Mouse (Mus musculus): Measurements from ENCODE around the gene Egfem1.

The Egfem1 gene

DNA sequence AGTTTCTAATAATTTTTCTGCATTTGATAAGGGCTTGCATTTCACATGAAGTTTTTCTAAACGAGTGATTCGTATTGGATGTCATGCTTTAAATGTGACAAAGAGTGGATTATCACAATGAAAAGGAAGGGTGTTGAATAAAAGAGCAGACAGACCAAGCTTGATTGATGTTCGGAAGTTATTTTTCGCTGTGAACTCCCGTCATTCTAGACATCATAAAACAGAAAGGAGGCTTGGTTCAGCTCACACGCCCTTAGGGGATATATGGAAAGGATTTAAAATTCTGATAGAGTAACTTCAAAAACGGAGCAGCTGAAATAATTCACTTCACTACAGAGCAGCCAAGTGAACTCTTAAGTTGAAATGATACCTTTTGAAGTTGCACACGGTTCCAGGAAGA lies 285.1 kb downstream of the Egfem1 start:
- no peak for DNase-seq

DNA sequence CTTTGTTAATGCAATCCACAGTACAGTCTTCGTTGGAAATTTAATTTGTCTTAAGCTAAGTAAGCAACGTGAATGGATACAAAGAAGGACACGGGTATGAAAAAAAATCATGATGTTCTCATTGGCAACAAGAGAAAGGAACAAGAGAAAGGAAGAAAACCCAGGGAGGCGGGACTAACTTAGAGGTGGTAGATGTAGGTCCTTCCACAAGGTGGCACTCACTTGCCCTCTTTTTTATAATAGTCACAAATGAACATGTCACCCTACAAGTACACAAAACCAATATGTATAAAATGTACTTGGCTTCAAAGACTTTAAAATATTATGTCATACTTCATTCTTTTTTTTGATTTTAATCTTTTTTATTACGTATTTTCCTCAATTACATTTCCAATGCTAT lies 288.7 kb downstream of the Egfem1 start:
- DNase-seq, result no peak

DNA sequence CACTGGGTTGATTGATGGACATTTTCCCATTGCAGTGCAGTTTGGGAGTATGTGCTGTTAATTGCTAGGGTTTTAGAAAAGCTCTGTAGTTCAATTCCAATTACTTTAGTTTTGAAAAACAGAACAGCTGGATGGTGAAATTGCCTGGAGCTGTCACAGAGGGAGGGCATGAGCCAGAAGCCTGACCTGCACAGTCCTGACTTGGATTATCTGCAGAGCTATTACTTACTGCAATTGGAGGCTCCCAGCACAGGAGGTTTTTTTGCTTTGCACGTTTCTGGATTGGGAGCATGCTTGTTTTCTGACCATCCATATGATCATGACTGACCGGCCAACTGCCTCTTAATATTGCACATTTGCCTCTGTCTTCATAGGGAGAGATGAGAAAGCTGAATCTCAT lies 299.4 kb downstream of the Egfem1 start:
- no peak for DNase-seq

DNA sequence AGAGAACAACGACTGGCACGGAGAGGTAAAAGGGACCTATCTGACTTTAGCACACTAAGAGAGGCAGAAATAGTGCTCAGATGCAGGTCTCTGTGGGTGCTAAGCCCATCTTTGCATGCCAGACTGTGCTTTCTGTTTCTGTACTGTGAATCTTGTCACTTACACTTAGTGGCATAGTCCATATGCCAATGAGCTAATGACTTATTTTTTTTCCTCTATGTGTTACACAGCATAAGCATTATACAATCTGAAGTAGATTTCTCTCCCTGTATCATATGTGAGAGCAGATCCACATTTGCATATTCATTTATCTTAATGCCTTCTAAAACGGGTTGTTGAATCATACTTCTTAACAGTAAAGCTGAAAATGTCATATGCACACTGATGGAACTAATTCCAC lies 317.2 kb downstream of the Egfem1 start:
- DNase-seq, result no peak

DNA sequence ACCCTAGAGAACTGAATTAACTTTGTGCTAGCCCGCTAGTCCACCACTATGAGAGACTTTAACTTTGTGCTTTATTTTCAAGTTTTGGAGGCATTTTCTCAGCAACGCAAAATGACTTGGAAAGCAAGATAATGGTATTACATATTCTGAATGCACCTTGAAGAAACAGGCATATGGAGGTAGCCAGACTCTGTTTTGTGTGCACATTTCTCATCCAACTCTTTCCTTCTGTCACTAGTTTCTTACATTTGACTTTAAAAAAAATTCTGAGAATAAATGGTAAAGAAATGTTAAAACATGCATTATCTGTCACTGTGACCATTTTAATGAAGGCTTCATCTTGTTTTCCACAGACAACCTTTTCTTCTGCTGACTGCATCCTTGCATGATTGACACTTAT lies 339.8 kb downstream of the Egfem1 start:
- DNase-seq, result no peak

DNA sequence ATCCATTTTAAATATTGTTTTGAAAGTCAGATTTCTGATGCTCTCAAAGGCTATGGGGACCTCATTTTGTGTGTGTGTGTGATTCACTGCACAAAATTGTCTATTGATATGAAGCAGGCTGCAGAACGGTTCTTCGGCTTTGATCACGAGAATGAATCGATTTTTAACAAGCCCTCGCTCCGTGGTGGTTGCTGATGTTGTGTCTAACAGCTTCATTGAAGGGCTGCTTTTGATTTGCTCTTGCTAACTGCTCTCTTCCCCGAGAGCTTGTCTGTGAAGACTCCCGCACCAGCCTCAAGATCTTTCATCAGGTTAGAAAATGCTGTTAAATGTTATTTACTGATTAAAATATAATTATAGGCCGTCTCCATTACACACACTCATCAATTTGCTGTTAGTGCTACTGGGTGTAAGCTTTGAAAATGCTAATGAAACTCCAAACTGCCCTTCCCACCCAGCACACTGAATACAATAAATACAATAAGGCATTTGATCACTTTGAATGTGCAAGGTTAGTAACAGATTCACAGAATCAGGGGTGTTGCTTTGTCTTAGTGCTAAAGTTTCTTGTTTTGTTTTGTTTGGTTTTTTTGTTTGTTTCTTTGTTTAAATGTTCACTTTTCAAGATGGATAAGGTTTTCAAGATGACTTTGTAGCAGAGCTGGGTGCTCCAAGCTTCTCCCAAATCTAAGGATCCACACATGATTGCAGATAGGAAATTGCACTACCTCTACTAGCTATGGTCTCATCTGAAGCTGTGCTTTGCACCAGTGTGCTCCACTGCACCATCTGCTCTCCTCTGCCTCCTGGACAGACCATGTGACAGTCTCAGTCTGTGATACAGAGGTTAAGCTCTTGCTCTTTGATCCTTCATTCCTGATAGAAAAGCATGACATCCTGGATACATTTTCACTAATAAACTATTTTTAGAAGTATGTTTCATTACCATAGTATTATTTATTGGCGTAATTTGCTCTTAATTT lies 350.6 kb downstream of the Egfem1 start:
- no peak for DNase-seq

DNA sequence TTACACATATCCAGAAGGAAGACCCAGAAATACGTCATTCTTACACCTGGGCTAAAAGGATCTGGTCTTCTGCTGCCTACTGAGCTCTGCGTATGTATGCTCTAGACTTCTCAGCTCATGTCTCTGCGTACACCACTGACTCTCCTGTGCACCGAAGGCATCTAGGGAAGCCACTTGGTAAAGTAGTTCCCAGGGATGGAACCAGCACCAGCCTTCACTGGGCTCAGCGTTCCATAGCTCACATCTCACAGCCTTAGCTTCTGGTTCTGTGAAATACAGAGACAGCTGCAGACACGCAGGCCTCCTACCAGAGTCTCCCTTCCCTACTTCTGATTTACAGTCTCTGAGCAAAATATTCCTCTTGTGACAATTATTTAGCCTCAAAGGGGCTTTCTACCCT lies 361.2 kb downstream of the Egfem1 start:
- no peak for DNase-seq

DNA sequence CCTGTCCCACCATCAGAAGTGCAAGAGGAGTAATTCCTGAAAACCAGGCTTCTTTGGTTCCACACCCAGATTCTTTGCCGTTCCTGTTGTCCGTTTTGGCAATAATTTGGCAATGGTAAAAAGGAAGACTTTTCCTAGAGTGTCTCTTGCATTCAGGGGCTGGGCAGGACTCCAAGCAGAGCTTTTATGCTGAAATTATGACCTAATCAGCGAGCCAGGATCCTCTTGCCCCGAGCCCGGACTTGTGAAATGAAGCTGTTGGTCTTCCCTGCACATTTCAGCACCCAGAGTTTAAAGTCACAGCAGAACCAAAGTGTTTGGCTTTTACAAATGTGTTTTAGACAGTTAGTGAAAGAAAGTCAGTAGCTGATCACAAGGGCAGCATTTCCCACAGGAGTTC lies 362.8 kb downstream of the Egfem1 start:
- DNase-seq, result no peak

DNA sequence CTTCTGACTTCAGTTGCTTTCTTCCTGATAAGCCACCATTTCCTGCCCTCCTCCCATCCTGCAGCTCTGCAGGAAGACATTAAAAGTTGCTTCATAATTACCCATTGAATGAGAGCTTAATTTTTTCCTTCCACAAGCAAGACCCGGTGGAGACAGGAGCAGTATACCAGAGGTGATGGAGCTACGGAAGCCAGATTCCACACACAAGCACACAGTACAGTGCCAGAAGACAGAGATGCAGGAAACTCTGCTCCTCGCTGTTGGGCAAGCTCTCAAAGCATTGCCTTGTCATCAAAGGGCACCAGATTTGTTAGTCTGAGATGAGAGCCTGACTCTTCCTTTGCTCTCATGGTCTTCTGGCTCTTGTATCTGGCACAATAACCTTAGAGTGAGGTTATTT lies 364.3 kb downstream of the Egfem1 start:
- no peak for DNase-seq

DNA sequence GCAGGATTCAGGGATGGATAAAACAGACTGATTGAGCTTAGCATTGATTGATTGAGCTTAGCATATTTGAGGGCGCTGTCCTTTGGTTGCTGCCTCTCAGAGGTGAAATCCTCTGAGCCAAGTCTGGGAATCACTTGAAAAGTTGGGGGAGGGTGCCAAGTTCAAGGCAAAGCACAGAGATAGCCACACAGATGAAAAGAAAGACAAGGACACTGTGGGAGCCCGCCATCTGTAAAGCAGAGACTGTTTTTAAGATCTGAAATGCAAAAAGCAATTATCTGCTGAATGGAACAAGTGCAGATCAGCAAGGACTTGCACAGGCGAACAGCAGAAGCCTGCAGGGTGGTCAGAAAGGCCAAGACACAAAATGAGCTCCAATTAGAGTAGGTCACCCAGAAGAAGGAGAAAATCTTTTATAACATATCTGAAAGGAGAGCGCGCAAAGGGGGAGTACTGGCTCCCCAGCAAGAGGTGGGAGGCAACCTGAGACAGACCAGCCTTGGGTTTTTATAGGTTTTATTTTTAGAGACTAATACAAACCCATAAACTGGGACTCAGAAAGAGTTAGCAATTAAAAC lies 367.1 kb downstream of the Egfem1 start:
- DNase-seq, result no peak

DNA sequence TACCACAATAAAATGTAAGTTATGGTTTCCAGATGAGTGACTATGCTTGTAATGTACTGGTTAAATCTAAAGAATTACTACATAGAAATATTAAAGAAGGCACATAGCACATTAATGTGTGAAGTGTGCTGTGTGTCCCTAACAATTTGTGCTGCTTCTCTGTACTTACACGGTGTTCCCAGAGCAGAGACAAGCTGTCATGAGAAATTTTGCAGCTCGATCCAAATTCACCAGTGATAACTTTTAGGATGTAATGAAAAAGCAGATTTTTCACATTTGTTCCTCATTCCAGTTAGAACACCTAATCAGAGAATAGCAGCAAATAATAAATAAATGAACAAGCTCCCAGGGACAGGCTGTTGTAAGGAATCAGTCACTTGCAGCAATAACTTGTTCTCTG lies 416.4 kb downstream of the Egfem1 start:
- no peak for DNase-seq

DNA sequence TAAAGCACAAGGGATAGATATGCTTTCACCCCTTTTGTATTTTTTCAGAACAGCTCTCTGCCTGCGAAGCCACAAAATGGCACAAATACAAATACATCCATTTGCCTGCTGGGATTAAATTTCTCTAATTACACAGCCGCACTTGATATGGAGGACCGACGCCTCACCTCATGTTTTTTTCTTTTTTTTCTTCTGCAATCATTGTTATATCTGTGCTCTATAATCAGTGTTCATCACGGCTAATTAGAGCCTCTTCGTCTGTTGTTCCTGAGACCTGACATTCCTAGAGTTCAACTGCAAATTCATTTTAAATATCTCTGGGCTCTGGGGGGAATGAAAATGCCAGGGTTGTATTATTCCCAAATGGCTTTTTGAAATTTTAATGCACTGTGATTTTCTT lies 417.4 kb downstream of the Egfem1 start:
- no peak for DNase-seq

DNA sequence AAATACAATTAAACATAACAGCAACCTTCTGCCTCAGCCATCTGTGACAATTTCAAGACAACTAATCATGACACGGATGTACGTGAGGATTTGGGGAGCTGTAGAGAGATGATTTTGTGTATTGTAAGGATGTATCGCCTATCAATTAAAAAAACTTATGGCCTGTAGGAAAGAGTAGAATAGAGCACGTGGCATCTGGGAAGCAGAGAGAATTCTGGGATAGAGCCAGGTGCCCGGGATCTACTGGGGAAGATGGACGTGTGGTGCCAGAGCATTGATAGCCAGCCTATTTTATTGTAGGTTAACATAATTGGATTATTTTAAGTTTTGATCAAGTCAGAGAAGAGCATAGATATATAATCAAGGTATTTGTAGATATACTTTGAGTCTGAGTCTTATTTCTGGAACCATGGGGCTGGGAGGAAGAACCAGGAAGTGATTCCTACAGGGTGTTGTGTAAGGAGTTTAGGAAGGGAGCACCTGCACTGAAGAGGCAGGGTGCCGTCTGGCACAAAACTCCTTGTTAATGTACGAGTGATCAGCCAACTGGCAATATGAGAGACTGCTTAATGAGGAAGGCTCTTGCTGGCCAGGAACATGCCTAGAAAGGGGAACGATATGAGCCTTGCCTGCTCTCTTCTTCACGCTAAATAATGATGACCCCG lies 443.6 kb downstream of the Egfem1 start:
- DNase-seq, result no peak

DNA sequence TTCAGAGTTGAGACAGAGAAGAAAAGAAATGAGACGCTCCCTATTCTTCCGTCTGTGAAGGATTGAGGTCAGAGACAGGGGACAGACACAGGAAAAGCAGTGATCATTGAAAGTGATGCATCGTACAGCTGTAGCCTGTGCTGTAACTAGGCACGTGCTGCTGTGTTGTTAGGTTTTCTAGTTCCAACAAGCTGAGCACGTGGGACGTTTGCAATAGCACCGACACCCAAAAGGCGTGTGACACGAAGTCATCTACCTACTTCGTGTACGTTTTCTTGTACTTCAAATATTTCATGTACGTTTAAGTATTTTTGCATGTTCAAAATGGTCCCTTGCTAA lies 444.1 kb downstream of the Egfem1 start:
- no peak for DNase-seq

DNA sequence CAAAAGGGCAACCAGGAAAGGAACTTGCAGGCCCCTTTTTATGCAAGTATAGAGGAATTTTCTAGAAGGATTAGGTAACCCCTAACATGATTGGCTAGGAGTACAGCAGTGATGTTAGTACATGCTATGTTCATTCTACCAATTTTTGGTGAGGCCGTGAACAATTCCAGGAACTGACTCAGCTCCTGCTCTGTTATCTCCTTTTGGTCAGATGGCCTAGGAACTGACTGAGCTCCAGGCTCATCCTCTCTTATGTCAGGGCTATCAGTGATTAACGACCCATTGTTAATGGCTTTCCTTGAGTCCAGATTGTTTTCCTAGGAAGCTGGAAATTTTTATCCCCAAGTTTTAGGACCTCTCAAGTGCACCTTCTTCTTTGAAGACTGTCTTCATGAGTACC lies 457.4 kb downstream of the Egfem1 start:
- DNase-seq, result no peak

DNA sequence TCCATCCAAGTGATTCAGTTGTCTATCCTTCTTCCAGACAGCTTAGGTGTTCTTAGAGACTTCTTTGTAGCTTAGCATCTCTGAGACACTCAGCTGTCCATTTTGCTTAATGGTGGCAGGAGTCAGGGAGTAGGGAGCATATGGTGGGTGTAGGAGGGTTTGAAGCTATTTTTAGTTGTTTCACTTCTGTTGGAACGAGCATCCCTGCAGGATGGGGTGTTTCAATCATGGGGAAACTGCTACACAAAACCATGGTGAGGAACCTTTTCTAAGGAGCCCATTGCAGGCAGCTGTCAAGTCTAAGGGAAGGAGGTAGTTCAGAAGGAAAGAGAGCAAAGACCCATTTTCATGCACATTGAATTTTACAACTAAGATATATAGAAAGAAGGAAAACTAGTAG lies 458.1 kb downstream of the Egfem1 start:
- no peak for DNase-seq

DNA sequence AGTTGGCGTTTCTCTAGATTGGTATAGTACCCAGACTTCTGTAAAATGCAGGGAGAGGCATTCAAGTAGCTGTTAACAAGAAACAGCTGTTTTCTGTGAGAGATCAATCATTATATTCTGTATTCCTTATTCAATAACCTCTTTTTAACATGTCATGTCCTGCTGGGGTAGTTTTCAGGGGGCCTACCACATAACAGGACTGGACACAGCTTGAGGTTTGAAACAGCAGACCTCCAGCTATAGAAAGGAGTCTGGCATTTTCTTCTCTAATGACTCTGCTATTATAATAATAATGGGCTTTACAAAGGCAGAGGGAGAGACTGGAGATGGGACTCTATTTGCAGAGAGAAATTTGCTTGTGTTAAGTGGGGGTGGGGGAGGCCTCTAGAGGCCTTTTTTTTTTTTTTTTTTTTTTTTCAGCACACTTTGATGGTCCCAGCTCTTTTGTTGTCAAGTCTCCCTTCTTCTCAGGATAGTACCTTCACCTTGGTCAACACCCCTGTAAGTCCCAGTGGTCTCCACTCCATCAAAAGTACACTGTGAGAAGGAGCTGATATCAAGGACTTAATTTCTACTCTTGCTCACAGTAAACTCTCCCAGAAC lies 459.8 kb downstream of the Egfem1 start:
- DNase-seq, result no peak

DNA sequence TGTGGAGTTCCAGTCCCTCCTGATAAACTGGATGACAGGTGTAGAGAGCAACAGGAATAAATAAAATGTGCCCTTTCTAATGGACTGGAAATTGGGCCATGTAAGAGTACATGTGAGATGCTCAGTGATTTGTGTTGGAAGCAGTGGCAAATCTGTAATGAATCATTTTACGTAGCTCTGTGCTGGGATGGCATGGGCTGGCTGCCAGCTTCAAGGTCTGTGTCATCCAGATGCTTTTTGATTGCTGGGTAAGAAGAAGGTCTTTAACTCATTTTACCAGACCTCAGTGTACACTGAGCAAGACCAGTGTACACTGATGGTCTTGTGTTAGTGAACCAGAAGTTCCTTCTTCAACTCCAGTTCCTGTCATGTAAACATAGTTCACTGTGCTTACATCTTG lies 462.2 kb downstream of the Egfem1 start:
- no peak for DNase-seq

DNA sequence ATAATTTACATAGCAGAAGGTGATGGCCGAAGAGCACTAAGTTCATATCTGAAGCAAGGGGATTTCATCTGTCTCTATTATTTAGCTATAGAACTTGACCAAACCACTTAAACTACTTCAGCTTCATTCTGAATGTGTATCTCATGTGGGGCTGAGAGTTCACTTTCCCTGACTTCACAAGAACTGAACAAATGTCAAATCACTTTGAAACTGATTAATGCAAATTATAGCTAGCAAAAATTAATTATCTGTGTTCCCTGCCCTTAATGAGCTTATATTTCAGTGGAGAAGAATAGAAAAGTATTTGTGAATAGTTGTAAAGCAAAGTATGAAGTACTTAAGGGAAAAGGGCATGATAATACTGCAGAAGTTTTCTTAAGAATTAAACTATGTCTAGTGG lies 481.3 kb downstream of the Egfem1 start:
- no peak for DNase-seq

DNA sequence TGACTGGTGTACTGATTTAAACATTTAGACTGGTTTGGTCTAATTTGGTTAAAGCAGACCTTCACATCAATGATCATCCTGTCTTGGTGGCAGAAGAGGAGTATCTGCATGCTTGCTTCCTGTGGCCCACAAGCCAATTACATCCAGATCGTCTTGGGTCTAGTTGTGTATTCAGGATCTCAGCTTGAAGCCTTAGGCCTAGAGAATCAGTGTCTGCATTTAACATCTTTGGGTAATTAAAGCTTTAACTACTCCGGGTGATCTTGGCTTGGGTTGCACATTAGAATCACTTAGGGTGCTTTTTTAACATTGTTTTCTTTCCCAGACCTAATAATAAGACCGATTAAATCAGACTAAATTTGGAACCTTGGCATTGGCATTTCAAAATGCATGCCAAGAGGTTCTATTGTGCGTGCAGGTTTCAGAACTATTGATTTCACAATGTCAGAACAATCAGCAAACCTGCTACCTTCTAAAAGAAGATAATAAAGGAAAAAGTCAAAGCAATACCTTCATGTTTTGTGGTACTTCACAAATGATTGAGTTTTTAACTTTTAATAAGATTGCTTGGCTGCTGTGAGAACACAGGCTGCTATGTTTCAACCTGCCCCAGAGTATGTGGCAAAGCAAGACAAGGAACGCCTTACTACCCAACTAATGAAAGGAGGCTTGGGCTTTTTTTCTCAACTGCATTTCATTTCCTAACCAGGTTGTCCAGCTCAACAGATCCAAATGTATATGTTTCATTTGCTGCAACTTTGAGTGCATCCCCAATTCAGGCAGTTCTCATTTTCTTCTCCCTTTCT lies 496.4 kb downstream of the Egfem1 start:
- DNase-seq, result no peak

DNA sequence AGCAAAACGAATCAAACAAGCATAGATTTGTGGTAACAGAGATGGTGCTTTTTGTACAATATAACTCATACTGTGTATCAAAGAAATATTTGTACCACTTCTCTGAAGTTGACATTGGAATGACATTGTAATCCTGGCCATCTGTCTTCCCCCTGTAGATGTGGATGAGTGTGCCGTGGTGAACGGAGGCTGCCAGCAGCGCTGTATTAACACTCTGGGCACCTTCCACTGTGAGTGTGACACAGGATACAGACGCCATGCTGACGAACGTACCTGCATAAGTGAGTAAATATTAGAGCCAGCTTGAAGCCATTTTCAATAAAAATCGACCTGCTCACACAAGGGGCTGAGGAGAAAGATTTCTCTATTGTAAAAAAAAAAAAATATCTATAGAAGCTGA lies 500.9 kb downstream of the Egfem1 start:
- no peak for DNase-seq

DNA sequence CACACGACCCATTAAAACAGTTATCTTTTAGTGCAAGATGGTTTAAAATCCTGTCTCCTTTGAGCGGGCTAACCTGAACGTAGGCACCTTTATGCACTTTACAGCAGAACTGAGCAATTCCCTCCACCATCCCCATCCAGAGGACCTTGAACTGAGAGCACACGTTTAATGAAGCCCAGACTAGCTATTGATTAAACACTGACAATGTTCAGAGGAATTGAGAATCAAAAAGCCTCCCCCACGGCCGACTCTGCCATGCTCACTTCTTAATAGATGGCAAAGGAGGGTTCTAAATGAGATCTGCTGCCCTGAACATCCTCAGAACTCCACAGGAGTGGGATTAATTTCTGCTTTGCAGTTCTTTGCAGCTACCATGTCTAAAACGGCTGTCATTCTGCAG lies 520.3 kb downstream of the Egfem1 start:
- DNase-seq, result no peak

DNA sequence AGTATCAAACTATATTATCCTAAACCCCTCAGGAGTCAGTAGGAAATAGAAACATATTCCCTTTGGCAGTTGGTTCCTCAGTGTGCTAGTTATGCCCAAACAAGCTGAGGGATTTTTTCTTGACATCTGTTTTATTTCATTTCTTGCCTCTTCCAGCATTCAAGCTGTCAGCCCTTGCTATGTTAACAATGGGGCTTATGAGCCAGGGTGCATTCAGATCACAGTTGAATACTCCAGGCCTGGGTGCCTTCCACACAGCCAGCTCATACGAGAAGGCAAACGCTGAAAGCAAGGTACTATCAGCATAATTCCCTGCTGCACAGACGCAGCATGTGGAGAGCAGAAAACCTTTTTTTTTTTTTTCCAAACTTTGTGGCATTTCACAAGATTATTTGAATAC lies 526.9 kb downstream of the Egfem1 start:
- DNase-seq, result no peak

All from cerebellum, postnatal 36 days (tissue).